Mouse (Mus musculus) neural tube, embryonic 13.5 days (tissue): Measurements from ENCODE around the gene Mgat5. TPM values are rescaled to one million over a fixed set of nuclear protein-coding genes. Genes with fewer than 3 reads are reported as not detected.

ENCODE experiments used
- ATAC-seq: fragments of 200-750 bp; cut with Nextera tagmentation; 2 replicates; pipeline ENCODE4 v1.8.0; 2017; ENCODE audit warnings: low read depth, mild to moderate bottlenecking, moderate TSS enrichment, moderate library complexity
- H3K27ac ChIP-seq: fragments of 300-500 bp; sonication (generic); replicated peaks from 2 replicates; pipeline ENCODE4 v1.5.1; 2015; ENCODE audit warnings: moderate library complexity, mild to moderate bottlenecking, inconsistent platforms
- H3K27me3 ChIP-seq: fragments of 300-500 bp; sonication (generic); 2 replicates; pipeline ENCODE4 v1.6.1; 2015; ENCODE audit warnings: mild to moderate bottlenecking, inconsistent platforms
- H3K36me3 ChIP-seq: fragments of 300-500 bp; sonication (generic); 2 replicates; pipeline ENCODE4 v1.6.1; 2015; ENCODE audit warnings: mild to moderate bottlenecking, inconsistent platforms
- H3K4me1 ChIP-seq: fragments of 300-500 bp; sonication (generic); replicated peaks from 2 replicates; pipeline ENCODE4 v1.6.1; 2015; ENCODE audit warnings: inconsistent platforms
- H3K4me2 ChIP-seq: fragments of 300-500 bp; sonication (generic); 2 replicates; pipeline ENCODE4 v1.6.1; 2015; ENCODE audit warnings: inconsistent platforms, mild to moderate bottlenecking, moderate library complexity
- H3K4me3 ChIP-seq: fragments of 300-500 bp; sonication (generic); 2 replicates; pipeline ENCODE4 v1.5.1; 2015; ENCODE audit warnings: mild to moderate bottlenecking, inconsistent platforms
- H3K9ac ChIP-seq: fragments of 300-500 bp; sonication (generic); 2 replicates; pipeline ENCODE4 v1.6.1; 2015; ENCODE audit warnings: moderate library complexity, mild to moderate bottlenecking, inconsistent platforms
- H3K9me3 ChIP-seq: fragments of 300-500 bp; sonication (generic); 2 replicates; pipeline ENCODE4 v1.6.1; 2016; ENCODE audit warnings: inconsistent platforms
- WGBS: fragments of 180-500 bp; shearing (Covaris S2); methylation state at CpG from one replicate; pipeline ENCODE4 v1.1.7; 2015; 5-methylcytosine and 5-hydroxymethylcytosine counted together
- polyA plus RNA-seq: library from polyadenylated mRNA; unstranded; fragments of >200 nt; fragmentation: Nextera tagmentation; extraction: Ambion mirVana; gene quantifications from 2 replicates; pipeline ENCODE4 v1.2.1, GENCODE M21; 2015

The Mgat5 gene
- polyA plus RNA-seq, 1 experiment from 2014 or later, result 11.2 TPM

GRCm38 (mm10) chr1:127244054-127244770 is 39.4 kb downstream of the Mgat5 start:
- Histone ChIP-seq H3K4me3 (no peak overlapping the region), H3K9ac (no peak overlapping the region), H3K4me1 (peaks cover 15% of the 10 kb centered on the region), H3K4me2 (no peak overlapping the region), H3K27ac (no peak overlapping the region), H3K27me3 (no peaks in the 10 kb centered on the region), H3K9me3 (no peaks in the 10 kb centered on the region), H3K36me3 (no peaks in the 10 kb centered on the region)
- 91% methylated on average over 11 of the region's 11 CpGs for WGBS
- ATAC-seq, result no peak

GRCm38 (mm10) chr1:127246158-127246557 is 41.3 kb downstream of the Mgat5 start:
- Histone ChIP-seq H3K4me1 (0 out of 2 replicates have a peak, but pooled peaks cover 5% of the 10 kb centered on the region), H3K27ac (no peak overlapping the region), H3K4me3 (no peak overlapping the region), H3K27me3 (no peaks in the 10 kb centered on the region), H3K9me3 (no peaks in the 10 kb centered on the region), H3K36me3 (no peaks in the 10 kb centered on the region), H3K4me2 (no peak overlapping the region), H3K9ac (no peak overlapping the region)
- 92% methylated on average over 6 of the region's 6 CpGs for WGBS
- ATAC-seq, result no peak

GRCm38 (mm10) chr1:127248433-127248832 is 43.6 kb downstream of the Mgat5 start:
- Histone ChIP-seq H3K36me3 (no peaks in the 10 kb centered on the region), H3K9ac (no peak overlapping the region), H3K4me2 (no peak overlapping the region), H3K27me3 (no peaks in the 10 kb centered on the region), H3K4me1 (0 out of 2 replicates have a peak, but pooled peaks cover 5% of the 10 kb centered on the region), H3K27ac (no peak overlapping the region), H3K9me3 (no peaks in the 10 kb centered on the region), H3K4me3 (no peak overlapping the region)
- WGBS, result 89% methylated on average over 1 of the region's 1 CpGs
- no peak for ATAC-seq

- ATAC-seq, result no peak
These were observed 44.8 kb downstream of the Mgat5 start for GRCm38 (mm10) chr1:127249621-127250020.

GRCm38 (mm10) chr1:127250313-127250712 is 45.5 kb downstream of the Mgat5 start:
- Histone ChIP-seq H3K9ac (no peak overlapping the region), H3K27me3 (no peaks in the 10 kb centered on the region), H3K4me2 (no peak overlapping the region), H3K36me3 (0 out of 2 replicates have a peak, but pooled peaks cover 2% of the 10 kb centered on the region), H3K9me3 (no peaks in the 10 kb centered on the region), H3K4me1 (0 out of 2 replicates have a peak, but pooled peaks cover 5% of the 10 kb centered on the region), H3K4me3 (no peak overlapping the region), H3K27ac (no peak overlapping the region)
- ATAC-seq, result no peak

More at GRCm38 (mm10) chr1:127249621-127250020, 44.8 kb downstream of the Mgat5 start:
- Histone ChIP-seq H3K4me2 (no peak overlapping the region), H3K9ac (no peak overlapping the region), H3K36me3 (no peaks in the 10 kb centered on the region), H3K9me3 (no peaks in the 10 kb centered on the region), H3K27ac (no peak overlapping the region), H3K4me1 (0 out of 2 replicates have a peak, but pooled peaks cover 5% of the 10 kb centered on the region), H3K4me3 (no peak overlapping the region), H3K27me3 (no peaks in the 10 kb centered on the region)

GRCm38 (mm10) chr1:127251751-127252150 is 46.9 kb downstream of the Mgat5 start:
- H3K4me2 ChIP-seq, result no peak overlapping the region
- peaks cover 13% of the 10 kb centered on the region; the same call in 1 of the 2 replicates for H3K36me3 ChIP-seq
- no peak overlapping the region for H3K4me3 ChIP-seq
- WGBS, result 93% methylated on average over 7 of the region's 7 CpGs
- H3K27me3 ChIP-seq, result no peaks in the 10 kb centered on the region
- no peaks in the 10 kb centered on the region for H3K9me3 ChIP-seq
- no peak overlapping the region for H3K9ac ChIP-seq
- no peaks in the 10 kb centered on the region for H3K4me1 ChIP-seq
- ATAC-seq, result no peak
- no peak overlapping the region for H3K27ac ChIP-seq

GRCm38 (mm10) chr1:127257005-127257404 is 52.2 kb downstream of the Mgat5 start:
- Histone ChIP-seq H3K9me3 (no peaks in the 10 kb centered on the region), H3K27me3 (no peaks in the 10 kb centered on the region), H3K4me3 (no peak overlapping the region), H3K36me3 (peaks cover 13% of the 10 kb centered on the region; the same call in 1 of the 2 replicates), H3K9ac (no peak overlapping the region), H3K27ac (no peak overlapping the region), H3K4me1 (peaks cover 12% of the 10 kb centered on the region), H3K4me2 (no peak overlapping the region)
- WGBS, result 95% methylated on average over 8 of the region's 8 CpGs
- no peak for ATAC-seq

- H3K4me1 ChIP-seq, result peaks cover 20% of the 10 kb centered on the region
- 67% methylated on average over 4 of the region's 4 CpGs for WGBS
- no peak for ATAC-seq
- H3K9ac ChIP-seq, result no peak overlapping the region
- H3K27me3 ChIP-seq, result no peaks in the 10 kb centered on the region
- no peak overlapping the region for H3K27ac ChIP-seq
- H3K36me3 ChIP-seq, result peaks cover 13% of the 10 kb centered on the region; the same call in 1 of the 2 replicates
- H3K4me2 ChIP-seq, result no peak overlapping the region
- H3K9me3 ChIP-seq, result no peaks in the 10 kb centered on the region
- no peak overlapping the region for H3K4me3 ChIP-seq
These were observed 54.9 kb downstream of the Mgat5 start for GRCm38 (mm10) chr1:127259669-127260068.

GRCm38 (mm10) chr1:127260969-127261368 is 56.2 kb downstream of the Mgat5 start:
- peak overlapping the region; percentile 28; the same call in 1 of the 2 replicates for H3K27ac ChIP-seq
- no peak overlapping the region for H3K4me3 ChIP-seq
- H3K27me3 ChIP-seq, result no peaks in the 10 kb centered on the region
- H3K9me3 ChIP-seq, result no peaks in the 10 kb centered on the region
- H3K4me2 ChIP-seq, result no peak overlapping the region
- no peak for ATAC-seq
- no peak overlapping the region for H3K9ac ChIP-seq
- WGBS, result 52% methylated on average over 6 of the region's 6 CpGs
- peaks cover 20% of the 10 kb centered on the region for H3K4me1 ChIP-seq
- peaks cover 4% of the 10 kb centered on the region; the same call in 1 of the 2 replicates for H3K36me3 ChIP-seq

- 68% methylated on average over 13 of the region's 13 CpGs for WGBS
- no peaks in the 10 kb centered on the region for H3K27me3 ChIP-seq
- H3K4me2 ChIP-seq, result no peak overlapping the region
- peak overlapping the region; percentile 55 for H3K27ac ChIP-seq
- H3K9ac ChIP-seq, result no peak overlapping the region
- H3K36me3 ChIP-seq, result no peaks in the 10 kb centered on the region
- H3K4me3 ChIP-seq, result no peak overlapping the region
- no peak for ATAC-seq
- no peaks in the 10 kb centered on the region for H3K9me3 ChIP-seq
- H3K4me1 ChIP-seq, result peaks cover 20% of the 10 kb centered on the region
These were observed 57.5 kb downstream of the Mgat5 start for GRCm38 (mm10) chr1:127262170-127262837.

GRCm38 (mm10) chr1:127267985-127268384 is 63.2 kb downstream of the Mgat5 start:
- H3K27me3 ChIP-seq, result no peaks in the 10 kb centered on the region
- peak; percentile 34 for ATAC-seq
- no peak overlapping the region for H3K4me3 ChIP-seq
- no peaks in the 10 kb centered on the region for H3K9me3 ChIP-seq
- 68% methylated on average over 5 of the region's 5 CpGs for WGBS
- H3K36me3 ChIP-seq, result no peaks in the 10 kb centered on the region
- H3K27ac ChIP-seq, result no peak overlapping the region
- no peak overlapping the region for H3K9ac ChIP-seq
- no peak overlapping the region for H3K4me2 ChIP-seq
- H3K4me1 ChIP-seq, result peaks cover 9% of the 10 kb centered on the region

- Histone ChIP-seq H3K9me3 (no peaks in the 10 kb centered on the region), H3K27me3 (no peaks in the 10 kb centered on the region), H3K9ac (no peak overlapping the region), H3K4me2 (no peak overlapping the region), H3K4me3 (no peak overlapping the region), H3K4me1 (peaks cover 9% of the 10 kb centered on the region), H3K36me3 (peaks cover 12% of the 10 kb centered on the region), H3K27ac (no peak overlapping the region)
- ATAC-seq, result no peak
- WGBS, result 74% methylated on average over 3 of the region's 3 CpGs
These were observed 64.5 kb downstream of the Mgat5 start for GRCm38 (mm10) chr1:127269343-127269742.
